Mouse (Mus musculus): ENCODE measurements at regions not wholly inside any gene's neighbourhood (a gene's known extent, or its start where the extent isn't known, plus 50 kb on each side); places are given as distances from the start of the nearest gene placed in this dataset.
A peak's percentile ranks its signal among the peaks of the same experiment; 100 is the strongest.

- H3K9me3 ChIP-seq (ENCODE audit: control insufficient read depth, low read length): no peaks in the 10 kb centered on the region
- no peaks in the 10 kb centered on the region for H3K4me1 ChIP-seq (replicated peaks; ENCODE audit: control insufficient read depth, insufficient read depth, low read length)
- H3K27me3 ChIP-seq (ENCODE audit: control insufficient read depth, insufficient read depth, low read length): no peaks in the 10 kb centered on the region
- ATAC-seq (ENCODE audit: low FRiP score): no peak
- no peak overlapping the region for H3K27ac ChIP-seq (ENCODE audit: low read depth, low read length)
- no peaks in the 10 kb centered on the region for H3K36me3 ChIP-seq (ENCODE audit: control insufficient read depth, insufficient read depth, low read length)
- no peak overlapping the region for H3K4me2 ChIP-seq (replicated peaks; ENCODE audit: low read depth, low read length)
- 43% methylated on average over 7 of the region's 7 CpGs for WGBS
- H3K9ac ChIP-seq (ENCODE audit: low read depth, low read length): no peak overlapping the region
- no peak overlapping the region for H3K4me3 ChIP-seq (ENCODE audit: low read depth, low read length)
- DNase-seq (ENCODE audit: low spot score): peak; percentile 75
Observed at GRCm38 (mm10) chr7:54734039-54734438, 101.3 kb upstream of the Luzp2 start.

GRCm38 (mm10) chr7:54734861-54735260 lies 100.4 kb upstream of the Luzp2 start:
- 86% methylated on average over 2 of the region's 2 CpGs for WGBS

GRCm38 (mm10) chr7:54767341-54767740 lies 68.0 kb upstream of the Luzp2 start:
- DNase-seq (ENCODE audit: low spot score) (no peak), ATAC-seq (ENCODE audit: low FRiP score) (no peak)
- H3K4me2 ChIP-seq (replicated peaks; ENCODE audit: low read depth, low read length): no peak overlapping the region
- no peaks in the 10 kb centered on the region for H3K4me1 ChIP-seq (replicated peaks; ENCODE audit: control insufficient read depth, insufficient read depth, low read length)
- no peak overlapping the region for H3K4me3 ChIP-seq (ENCODE audit: low read depth, low read length)
- WGBS: 94% methylated on average over 1 of the region's 1 CpGs
- H3K36me3 ChIP-seq (ENCODE audit: control insufficient read depth, insufficient read depth, low read length): no peaks in the 10 kb centered on the region
- no peaks in the 10 kb centered on the region for H3K9me3 ChIP-seq (ENCODE audit: control insufficient read depth, low read length)
- no peak overlapping the region for H3K27ac ChIP-seq (ENCODE audit: low read depth, low read length)
- no peaks in the 10 kb centered on the region for H3K27me3 ChIP-seq (ENCODE audit: control insufficient read depth, insufficient read depth, low read length)
- no peak overlapping the region for H3K9ac ChIP-seq (ENCODE audit: low read depth, low read length)

More at GRCm38 (mm10) chr7:54734861-54735260, 100.4 kb upstream of the Luzp2 start:
- Histone ChIP-seq H3K27ac (ENCODE audit: low read depth, low read length) (no peak overlapping the region), H3K27me3 (ENCODE audit: control insufficient read depth, insufficient read depth, low read length) (no peaks in the 10 kb centered on the region), H3K4me1 (replicated peaks; ENCODE audit: control insufficient read depth, insufficient read depth, low read length) (no peaks in the 10 kb centered on the region), H3K9ac (ENCODE audit: low read depth, low read length) (no peak overlapping the region), H3K9me3 (ENCODE audit: control insufficient read depth, low read length) (no peaks in the 10 kb centered on the region), H3K4me3 (ENCODE audit: low read depth, low read length) (no peak overlapping the region), H3K36me3 (ENCODE audit: control insufficient read depth, insufficient read depth, low read length) (no peaks in the 10 kb centered on the region), H3K4me2 (replicated peaks; ENCODE audit: low read depth, low read length) (no peak overlapping the region)
- ATAC-seq (ENCODE audit: low FRiP score) (no peak), DNase-seq (ENCODE audit: low spot score) (no peak)

GRCm38 (mm10) chr7:54768683-54769082 lies 66.6 kb upstream of the Luzp2 start:
- no peak for DNase-seq (ENCODE audit: low spot score)
- no peaks in the 10 kb centered on the region for H3K9me3 ChIP-seq (ENCODE audit: control insufficient read depth, low read length)

GRCm38 (mm10) chr7:54781939-54782520 lies 53.3 kb upstream of the Luzp2 start:
- no peak overlapping the region for H3K4me3 ChIP-seq (ENCODE audit: low read depth, low read length)
- DNase-seq (ENCODE audit: low spot score) (peak; percentile 5), ATAC-seq (ENCODE audit: low FRiP score) (peak; percentile 80)
- no peaks in the 10 kb centered on the region for H3K9me3 ChIP-seq (ENCODE audit: control insufficient read depth, low read length)
- no peak overlapping the region for H3K4me2 ChIP-seq (replicated peaks; ENCODE audit: low read depth, low read length)
- H3K9ac ChIP-seq (ENCODE audit: low read depth, low read length): no peak overlapping the region
- no peaks in the 10 kb centered on the region for H3K36me3 ChIP-seq (ENCODE audit: control insufficient read depth, insufficient read depth, low read length)
- no peak overlapping the region for H3K27ac ChIP-seq (ENCODE audit: low read depth, low read length)
- WGBS: 53% methylated on average over 3 of the region's 3 CpGs
- H3K4me1 ChIP-seq (replicated peaks; ENCODE audit: control insufficient read depth, insufficient read depth, low read length): no peaks in the 10 kb centered on the region
- H3K27me3 ChIP-seq (ENCODE audit: control insufficient read depth, insufficient read depth, low read length): no peaks in the 10 kb centered on the region

More at GRCm38 (mm10) chr7:54768683-54769082, 66.6 kb upstream of the Luzp2 start:
- H3K36me3 ChIP-seq (ENCODE audit: control insufficient read depth, insufficient read depth, low read length): no peaks in the 10 kb centered on the region
- no peak overlapping the region for H3K4me2 ChIP-seq (replicated peaks; ENCODE audit: low read depth, low read length)
- H3K27me3 ChIP-seq (ENCODE audit: control insufficient read depth, insufficient read depth, low read length): no peaks in the 10 kb centered on the region
- no peak overlapping the region for H3K27ac ChIP-seq (ENCODE audit: low read depth, low read length)
- H3K4me3 ChIP-seq (ENCODE audit: low read depth, low read length): no peak overlapping the region
- no peaks in the 10 kb centered on the region for H3K4me1 ChIP-seq (replicated peaks; ENCODE audit: control insufficient read depth, insufficient read depth, low read length)
- no peak overlapping the region for H3K9ac ChIP-seq (ENCODE audit: low read depth, low read length)
- WGBS: 34% methylated on average over 3 of the region's 3 CpGs
- no peak for ATAC-seq (ENCODE audit: low FRiP score)

GRCm38 (mm10) chr7:54782604-54783003 lies 52.7 kb upstream of the Luzp2 start:
- Histone ChIP-seq H3K4me2 (replicated peaks; ENCODE audit: low read depth, low read length) (no peak overlapping the region), H3K4me1 (replicated peaks; ENCODE audit: control insufficient read depth, insufficient read depth, low read length) (no peaks in the 10 kb centered on the region), H3K4me3 (ENCODE audit: low read depth, low read length) (no peak overlapping the region), H3K9ac (ENCODE audit: low read depth, low read length) (no peak overlapping the region), H3K27ac (ENCODE audit: low read depth, low read length) (no peak overlapping the region), H3K9me3 (ENCODE audit: control insufficient read depth, low read length) (no peaks in the 10 kb centered on the region), H3K36me3 (ENCODE audit: control insufficient read depth, insufficient read depth, low read length) (no peaks in the 10 kb centered on the region), H3K27me3 (ENCODE audit: control insufficient read depth, insufficient read depth, low read length) (no peaks in the 10 kb centered on the region)
- ATAC-seq (ENCODE audit: low FRiP score): no peak
- WGBS: 68% methylated on average over 3 of the region's 3 CpGs
- DNase-seq (ENCODE audit: low spot score): no peak

- Histone ChIP-seq H3K9ac (ENCODE audit: low read depth, low read length) (no peak overlapping the region), H3K27me3 (ENCODE audit: control insufficient read depth, insufficient read depth, low read length) (no peaks in the 10 kb centered on the region), H3K27ac (ENCODE audit: low read depth, low read length) (no peak overlapping the region), H3K36me3 (ENCODE audit: control insufficient read depth, insufficient read depth, low read length) (no peaks in the 10 kb centered on the region), H3K4me3 (ENCODE audit: low read depth, low read length) (no peak overlapping the region), H3K9me3 (ENCODE audit: control insufficient read depth, low read length) (no peaks in the 10 kb centered on the region), H3K4me1 (replicated peaks; ENCODE audit: control insufficient read depth, insufficient read depth, low read length) (no peaks in the 10 kb centered on the region), H3K4me2 (replicated peaks; ENCODE audit: low read depth, low read length) (no peak overlapping the region)
- ATAC-seq (ENCODE audit: low FRiP score) (0 out of 2 replicates have a peak, but pooled peaks have one; percentile 7), DNase-seq (ENCODE audit: low spot score) (no peak)
- 84% methylated on average over 10 of the region's 10 CpGs for WGBS
Observed at GRCm38 (mm10) chr7:54783550-54784529, 51.5 kb upstream of the Luzp2 start.

Measured in hindbrain, embryonic 11.5 days (tissue).